Mouse (Mus musculus) lung, embryonic 16.5 days (tissue): ENCODE measurements at regions not wholly inside any gene's neighbourhood (a gene's known extent, or its start where the extent isn't known, plus 50 kb on each side); places are given as distances from the start of the nearest gene placed in this dataset.

Experiments used
- ATAC-seq: fragments of 200-750 bp; cut with Nextera tagmentation; 2 replicates; pipeline ENCODE4 v1.8.0; 2017; ENCODE audit warnings: low read depth, mild to moderate bottlenecking, moderate library complexity
- H3K27ac ChIP-seq: fragments of 300-500 bp; sonication (generic); 2 replicates; pipeline ENCODE4 v1.5.1; 2014; ENCODE audit warnings: mild to moderate bottlenecking, control low read depth, low read length
- H3K27me3 ChIP-seq: fragments of 300-500 bp; sonication (generic); 2 replicates; pipeline ENCODE4 v1.6.1; 2014; ENCODE audit warnings: low read depth, low read length, mixed read lengths; ENCODE audit not compliant: control insufficient read depth, insufficient read depth
- H3K36me3 ChIP-seq: fragments of 300-500 bp; sonication (generic); 2 replicates; pipeline ENCODE4 v1.6.1; 2014; ENCODE audit warnings: low read length; ENCODE audit not compliant: control insufficient read depth, insufficient read depth
- H3K4me1 ChIP-seq: fragments of 300-500 bp; sonication (generic); replicated peaks from 2 replicates; pipeline ENCODE4 v1.6.1; 2014; ENCODE audit warnings: low read length, mixed read lengths; ENCODE audit not compliant: control insufficient read depth, insufficient read depth
- H3K4me2 ChIP-seq: fragments of 300-500 bp; sonication (generic); 2 replicates; pipeline ENCODE4 v1.6.1; 2014; ENCODE audit warnings: low read depth, low read length, control low read depth
- H3K4me3 ChIP-seq: fragments of 300-500 bp; sonication (generic); 2 replicates; pipeline ENCODE4 v1.5.1; 2014; ENCODE audit warnings: mild to moderate bottlenecking, low read length, control low read depth
- H3K9ac ChIP-seq: fragments of 300-500 bp; sonication (generic); 2 replicates; pipeline ENCODE4 v1.6.1; 2014; ENCODE audit warnings: low read length, control low read depth
- H3K9me3 ChIP-seq: fragments of 300-500 bp; sonication (generic); 2 replicates; pipeline ENCODE4 v1.6.1; 2016; ENCODE audit warnings: low read length; ENCODE audit not compliant: control insufficient read depth
- WGBS: fragments of 180-500 bp; shearing (Covaris S2); extraction: QIAGEN DNeasy Blood & Tissue Kit; methylation state at CpG from one replicate; pipeline ENCODE4 v1.1.7; 2014; 5-methylcytosine and 5-hydroxymethylcytosine counted together

GRCm38 (mm10) chr8:90013755-90014154 is 334.4 kb downstream of the Tox3 start:
- Histone ChIP-seq H3K4me2 (no peak overlapping the region), H3K9me3 (no peaks in the 10 kb centered on the region), H3K4me1 (no peaks in the 10 kb centered on the region), H3K27ac (no peak overlapping the region), H3K36me3 (no peaks in the 10 kb centered on the region), H3K9ac (no peak overlapping the region), H3K4me3 (no peak overlapping the region), H3K27me3 (no peaks in the 10 kb centered on the region)
- WGBS, result 41% methylated on average over 2 of the region's 2 CpGs
- ATAC-seq, result peak; percentile 54; the same call in 1 of the 2 replicates

GRCm38 (mm10) chr8:90011682-90012409 is 336.3 kb downstream of the Tox3 start:
- ATAC-seq, result no peak
- no peak overlapping the region for H3K27ac ChIP-seq
- 79% methylated on average over 6 of the region's 6 CpGs for WGBS

DNA sequence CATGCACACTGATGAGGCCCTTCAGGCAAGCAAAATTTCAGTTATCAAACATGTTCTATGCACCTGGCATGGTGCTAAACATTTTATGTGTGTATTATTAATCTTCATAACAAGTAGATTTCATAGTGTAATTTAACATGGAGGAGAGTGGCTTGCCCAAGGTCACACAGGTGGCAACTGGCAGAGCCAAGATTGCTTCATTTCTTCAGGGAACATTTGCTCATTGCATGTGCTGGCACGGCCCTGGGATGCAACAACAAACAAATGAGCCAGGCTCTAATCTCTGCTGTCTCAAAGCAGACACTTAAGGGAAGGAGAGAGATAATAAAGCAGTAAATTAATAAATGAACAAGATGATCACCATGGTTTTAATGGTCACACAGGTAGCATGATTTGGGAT is 338.7 kb downstream of the Tox3 start:
- ATAC-seq, result no peak
- H3K4me3 ChIP-seq, result no peak overlapping the region
- no peaks in the 10 kb centered on the region for H3K36me3 ChIP-seq
- H3K27me3 ChIP-seq, result no peaks in the 10 kb centered on the region
- no peaks in the 10 kb centered on the region for H3K9me3 ChIP-seq
- H3K4me1 ChIP-seq, result no peaks in the 10 kb centered on the region
- H3K4me2 ChIP-seq, result no peak overlapping the region
- WGBS, result 71% methylated on average over 1 of the region's 1 CpGs
- H3K9ac ChIP-seq, result no peak overlapping the region
- H3K27ac ChIP-seq, result no peak overlapping the region

More at GRCm38 (mm10) chr8:90011682-90012409, 336.3 kb downstream of the Tox3 start:
- Histone ChIP-seq H3K4me2 (no peak overlapping the region), H3K9me3 (no peaks in the 10 kb centered on the region), H3K9ac (no peak overlapping the region), H3K36me3 (no peaks in the 10 kb centered on the region), H3K4me1 (no peaks in the 10 kb centered on the region), H3K27me3 (no peaks in the 10 kb centered on the region), H3K4me3 (no peak overlapping the region)

DNA sequence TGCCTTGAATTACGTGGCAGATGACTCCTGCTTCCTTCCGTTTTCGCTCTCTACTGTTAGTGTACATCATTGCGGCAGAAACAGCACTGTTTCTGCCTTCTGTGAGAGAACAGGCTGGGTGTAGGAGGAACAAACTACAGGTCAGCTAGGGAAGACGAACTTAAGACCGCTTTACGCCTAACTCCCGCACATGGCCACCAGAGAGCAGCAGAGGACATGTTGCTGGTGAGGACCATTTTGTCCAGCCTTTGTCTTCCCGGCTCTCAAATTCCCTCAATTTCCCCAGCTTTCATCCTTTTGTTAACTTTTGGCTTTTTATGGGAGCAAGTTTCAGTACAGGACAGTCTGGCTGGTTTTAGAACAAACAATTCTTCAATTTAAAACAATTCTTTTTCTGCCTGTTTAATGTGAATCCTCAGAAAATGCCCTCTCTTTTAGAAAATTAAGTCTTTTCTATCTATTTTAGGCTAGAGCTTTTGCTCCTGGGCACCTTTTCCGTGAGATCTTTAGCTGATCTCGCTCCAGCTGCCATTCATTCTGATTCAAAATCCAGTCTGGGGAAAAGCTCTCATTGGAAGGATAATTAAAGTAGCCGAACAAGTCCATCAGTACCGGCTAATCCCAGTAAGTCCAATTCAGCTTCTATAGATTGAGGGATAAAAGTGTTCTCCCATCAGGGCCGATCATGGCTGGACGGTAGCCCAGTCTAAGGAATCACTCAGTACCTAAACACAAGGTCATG is 347.1 kb downstream of the Tox3 start:
- Histone ChIP-seq H3K4me1 (no peaks in the 10 kb centered on the region), H3K4me3 (no peak overlapping the region), H3K9ac (no peak overlapping the region), H3K36me3 (no peaks in the 10 kb centered on the region), H3K27me3 (no peaks in the 10 kb centered on the region), H3K27ac (no peak overlapping the region), H3K9me3 (no peaks in the 10 kb centered on the region), H3K4me2 (no peak overlapping the region)
- WGBS, result 43% methylated on average over 15 of the region's 15 CpGs
- no peak for ATAC-seq

DNA sequence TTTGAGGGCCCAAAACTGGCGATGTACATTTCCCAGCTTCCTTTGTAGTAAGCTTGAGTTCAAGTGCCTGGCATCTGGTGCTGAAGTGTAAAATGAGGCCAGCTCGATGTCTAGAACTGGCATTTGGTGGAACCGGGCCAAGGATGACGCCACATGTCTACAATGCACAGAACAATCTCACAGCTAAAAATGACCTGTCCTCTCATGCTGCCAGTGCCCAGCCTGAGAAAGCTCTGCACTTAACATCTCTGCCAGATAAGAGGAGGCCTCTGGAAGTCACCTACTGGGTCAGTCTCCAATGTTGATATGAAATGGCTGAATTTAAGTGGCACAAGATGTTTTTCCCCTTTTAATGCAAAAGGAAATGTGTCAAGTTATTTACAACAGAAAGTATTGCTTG is 354.4 kb downstream of the Tox3 start:
- Histone ChIP-seq H3K4me3 (no peak overlapping the region), H3K36me3 (no peaks in the 10 kb centered on the region), H3K9ac (no peak overlapping the region), H3K27me3 (no peaks in the 10 kb centered on the region), H3K9me3 (no peaks in the 10 kb centered on the region), H3K4me2 (no peak overlapping the region), H3K4me1 (no peaks in the 10 kb centered on the region), H3K27ac (no peak overlapping the region)
- ATAC-seq, result no peak
- WGBS, result 69% methylated on average over 4 of the region's 4 CpGs

DNA sequence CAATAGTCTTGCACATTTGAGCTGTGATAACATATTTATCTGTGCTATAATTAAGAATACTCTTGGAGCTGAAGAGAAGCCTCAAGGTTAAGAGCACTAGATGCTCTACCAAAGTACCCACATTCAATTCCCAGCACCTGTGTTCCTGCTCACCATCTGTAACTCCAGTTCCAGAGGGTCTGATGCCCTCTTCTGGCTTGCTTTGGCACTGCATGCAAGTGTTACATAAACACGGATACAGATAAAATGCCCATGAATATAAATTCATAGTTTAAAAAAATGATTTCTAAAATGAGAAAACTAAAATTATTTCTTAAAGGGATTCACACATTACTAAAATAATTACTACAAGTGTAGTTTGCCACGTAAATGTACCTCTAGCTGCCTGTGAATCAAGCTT is 364.3 kb downstream of the Tox3 start:
- H3K4me3 ChIP-seq, result no peak overlapping the region
- no peak for ATAC-seq
- no peak overlapping the region for H3K9ac ChIP-seq
- no peak overlapping the region for H3K4me2 ChIP-seq
- H3K36me3 ChIP-seq, result no peaks in the 10 kb centered on the region
- H3K4me1 ChIP-seq, result no peaks in the 10 kb centered on the region
- H3K9me3 ChIP-seq, result no peaks in the 10 kb centered on the region
- H3K27ac ChIP-seq, result no peak overlapping the region
- H3K27me3 ChIP-seq, result no peaks in the 10 kb centered on the region
- 72% methylated on average over 2 of the region's 2 CpGs for WGBS

- Histone ChIP-seq H3K4me1 (no peaks in the 10 kb centered on the region), H3K9me3 (no peaks in the 10 kb centered on the region), H3K4me3 (no peak overlapping the region), H3K27ac (no peak overlapping the region), H3K27me3 (no peaks in the 10 kb centered on the region), H3K36me3 (no peaks in the 10 kb centered on the region), H3K9ac (no peak overlapping the region), H3K4me2 (no peak overlapping the region)
- ATAC-seq, result no peak
- WGBS, result 68% methylated on average over 2 of the region's 2 CpGs
Measured at GRCm38 (mm10) chr8:89982551-89982950, 365.6 kb downstream of the Tox3 start.

- Histone ChIP-seq H3K4me3 (no peak overlapping the region), H3K36me3 (no peaks in the 10 kb centered on the region), H3K4me2 (no peak overlapping the region), H3K9me3 (no peaks in the 10 kb centered on the region), H3K4me1 (no peaks in the 10 kb centered on the region), H3K9ac (no peak overlapping the region), H3K27ac (no peak overlapping the region), H3K27me3 (no peaks in the 10 kb centered on the region)
- ATAC-seq, result no peak
- 75% methylated on average over 2 of the region's 2 CpGs for WGBS
Measured at GRCm38 (mm10) chr8:89981320-89981719, 366.8 kb downstream of the Tox3 start.

- H3K4me1 ChIP-seq, result no peaks in the 10 kb centered on the region
- no peaks in the 10 kb centered on the region for H3K36me3 ChIP-seq
- H3K27me3 ChIP-seq, result no peaks in the 10 kb centered on the region
- 45% methylated on average over 4 of the region's 4 CpGs for WGBS
- no peak overlapping the region for H3K27ac ChIP-seq
- H3K9me3 ChIP-seq, result no peaks in the 10 kb centered on the region
- no peak overlapping the region for H3K4me3 ChIP-seq
- no peak for ATAC-seq
- H3K9ac ChIP-seq, result no peak overlapping the region
- H3K4me2 ChIP-seq, result no peak overlapping the region
Measured at GRCm38 (mm10) chr8:89980441-89980840, 367.7 kb downstream of the Tox3 start.
